In the genomic region with DNA sequence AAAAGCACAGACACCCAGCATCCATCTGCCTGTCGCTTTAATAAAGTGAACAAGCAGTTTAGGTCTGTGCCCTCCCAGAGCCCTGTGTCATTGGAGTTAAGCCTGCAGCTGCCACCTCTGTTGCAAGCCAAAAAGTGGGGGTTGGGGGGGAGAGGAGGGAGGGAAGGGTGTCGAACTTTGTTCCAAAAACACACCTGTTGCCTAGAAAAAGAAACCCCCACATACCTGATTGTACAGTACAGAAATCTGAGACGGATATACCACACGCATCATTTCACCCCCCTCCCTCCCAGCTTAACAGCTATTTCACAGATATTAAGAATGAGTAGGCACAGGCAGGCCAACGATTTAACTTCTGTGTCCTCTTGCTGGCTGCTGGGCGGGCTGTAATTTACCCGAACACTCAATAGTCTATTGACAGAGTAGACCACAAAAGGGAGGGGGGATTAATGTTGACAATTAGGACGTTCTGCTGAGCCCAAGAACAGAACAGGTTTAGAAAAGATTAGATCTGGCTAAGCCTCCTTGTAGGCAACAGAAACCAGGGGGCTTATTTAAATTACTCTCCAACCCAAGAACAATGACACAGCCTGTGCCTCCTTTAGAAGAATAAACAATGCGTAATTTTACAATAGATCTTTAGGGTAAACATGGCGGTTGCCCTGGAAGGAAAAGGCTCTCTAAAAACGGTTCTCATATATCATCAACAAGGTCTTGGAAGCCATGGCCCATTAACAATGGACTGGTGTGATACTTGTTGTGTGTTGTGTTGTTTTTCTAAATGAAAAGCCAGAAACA, we compare ENCODE assay signal across 9 mouse cellular contexts. TPM values are rescaled to one million over a fixed set of nuclear protein-coding genes. Genes with fewer than 3 reads are reported as not detected.
DNase-seq lines count a peak whose midpoint lies in the region; ATAC-seq and TF ChIP-seq lines count a peak whose summit lies in the region.
"Had no signal": no experiment of that assay in that cellular context is flagged by ENCODE, and none has a peak within 500 bp of the region (broad histone marks: within the 10 kb centered on the region; RNA-seq: fewer than 3 reads in every experiment).

No protein-coding gene starts in this region.

- no peaks in the 10 kb centered on the region for H3K9me3 ChIP-seq in lung, postnatal 0 days (ENCODE audit: low read length)
- no peaks in the 10 kb centered on the region for H3K9me3 ChIP-seq in liver, postnatal 0 days (ENCODE audit: low read length)

- no peaks in the 10 kb centered on the region for H3K27me3 ChIP-seq in lung, postnatal 0 days (replicated peaks; ENCODE audit: insufficient read depth, low read length)
- H3K27me3 ChIP-seq in liver, postnatal 0 days (ENCODE audit: insufficient read depth, low read length), result no peaks in the 10 kb centered on the region

- TF ChIP-seq CTCF in lung, postnatal 0 days (IDR thresholded peaks at IDR 0.05), result no peak
- TF ChIP-seq CTCF in liver, postnatal 0 days (IDR thresholded peaks at IDR 0.05; ENCODE audit: low read depth), result no peak

- TF ChIP-seq EP300 in lung, postnatal 0 days (IDR thresholded peaks at IDR 0.05), result no peak
- TF ChIP-seq EP300 in liver, postnatal 0 days (IDR thresholded peaks at IDR 0.05; ENCODE audit: low read depth), result no peak

- H3K36me3 ChIP-seq in lung, postnatal 0 days (ENCODE audit: insufficient read depth, low read length), result no peaks in the 10 kb centered on the region
- H3K36me3 ChIP-seq in liver, postnatal 0 days (replicated peaks; ENCODE audit: insufficient read depth, low read length), result no peaks in the 10 kb centered on the region

- H3K27ac ChIP-seq in lung, postnatal 0 days (ENCODE audit: low read length), result no peak overlapping the region
- H3K27ac ChIP-seq in liver, postnatal 0 days (ENCODE audit: low read depth), result no peak overlapping the region

- H3K4me1 ChIP-seq in lung, postnatal 0 days (ENCODE audit: insufficient read depth, low read depth, low read length), result peaks cover 4% of the 10 kb centered on the region; the same call in 1 of the 2 replicates
- 0 out of 2 replicates have a peak, but pooled peaks cover 2% of the 10 kb centered on the region for H3K4me1 ChIP-seq in liver, postnatal 0 days (ENCODE audit: insufficient read depth)

- peak overlapping the region; percentile 34 for H3K4me2 ChIP-seq in lung, postnatal 0 days (replicated peaks; ENCODE audit: low read depth, low read length)
- peak overlapping the region; percentile 10 for H3K4me2 ChIP-seq in liver, postnatal 0 days (ENCODE audit: low read depth, low read length)

- WGBS in lung, postnatal 0 days, result 19% methylated on average over 11 of the region's 11 CpGs
- WGBS in liver, postnatal 0 days (ENCODE audit: insufficient replicate concordance), result 37% methylated on average over 11 of the region's 11 CpGs

- H3K9ac ChIP-seq in lung, postnatal 0 days (replicated peaks; ENCODE audit: low read depth), result no peak overlapping the region
- no peak overlapping the region for H3K9ac ChIP-seq in liver, postnatal 0 days (replicated peaks)

- no peak overlapping the region for H3K4me3 ChIP-seq in lung, postnatal 0 days (ENCODE audit: low read depth, low read length)
- H3K4me3 ChIP-seq in liver, postnatal 0 days (ENCODE audit: low read depth, low read length), result no peak overlapping the region

- peak; percentile 43; the same call in 1 of the 2 replicates for ATAC-seq in lung, postnatal 0 days
- peak; percentile 80 for ATAC-seq in liver, postnatal 0 days
- ATAC-seq: Patski had no signal

- peak; percentile 17 for DNase-seq in lung, postnatal 0 days (ENCODE audit: low spot score)
- DNase-seq in lung, postnatal 36 days, result no peak
- DNase-seq in gastrocnemius, postnatal 14 days, result peak; percentile 62
- peak; percentile 50 for DNase-seq in liver, postnatal 0 days
- DNase-seq in thymus, postnatal 4 days, result peak; percentile 45
- no peak for DNase-seq in left cerebral cortex, postnatal 14 days (ENCODE audit: low spot score in 2 of 2)
- DNase-seq in left cerebral cortex, adult 18-20 months (ENCODE audit: low spot score in 2 of 2), result no peak
- DNase-seq in spleen, adult 12 weeks (ENCODE audit: low spot score), result no peak

- intact Hi-C loops in gastrocnemius, postnatal 14 days (cut with DNase I; ENCODE audit: low total_unique reads), result no loop called here
- intact Hi-C loops in left cerebral cortex, postnatal 14 days (cut with DNase I), result no loop called here

RNA-seq across cellular contexts. Expression of gene Cap2, which starts 32.7 kb away (rescaled TPM):
- polyA plus RNA-seq in lung, postnatal 0 days (2015; fragmentation: Nextera tagmentation; extraction: Ambion mirVana), result 5.3 and 5.8 TPM in 2 replicates
- total RNA-seq in gastrocnemius, postnatal 14 days (2021), result 100 to 1,000 TPM; 241 to 245 TPM
- polyA plus RNA-seq in liver, postnatal 0 days (2015; fragmentation: Nextera tagmentation; extraction: Ambion mirVana), result 0.47 and 0.94 TPM in 2 replicates
- total RNA-seq in left cerebral cortex, postnatal 14 days (2021), result 100 to 1,000 TPM; 170 to 199 TPM
- 100 to 1,000 TPM; 265 to 282 TPM for total RNA-seq in left cerebral cortex, adult 18-20 months (2021)
- polyA plus RNA-seq: Patski had no signal

Comparison
In these comparisons a context has a peak if more than half of its experiments do, and no peak if none do; other contexts are left out.
1. DNase-seq: peak in lung, postnatal 0 days (single experiment), gastrocnemius, postnatal 14 days (single experiment), liver, postnatal 0 days (single experiment) and thymus, postnatal 4 days (single experiment); none in lung, postnatal 36 days (single experiment), left cerebral cortex, postnatal 14 days (0 of 2), left cerebral cortex, adult 18-20 months (0 of 2) and spleen, adult 12 weeks (single experiment).